Mouse (Mus musculus) kidney, postnatal 36 days (tissue): ENCODE data around the gene Clock.

Source experiments
- DNase-seq, 2 experiments: peaks; one replicate each; pipeline ENCODE4 v3.0.0; 2021 to 2022; ENCODE audit warnings: mixed read lengths in 2 of 2

Clock gene

DNA sequence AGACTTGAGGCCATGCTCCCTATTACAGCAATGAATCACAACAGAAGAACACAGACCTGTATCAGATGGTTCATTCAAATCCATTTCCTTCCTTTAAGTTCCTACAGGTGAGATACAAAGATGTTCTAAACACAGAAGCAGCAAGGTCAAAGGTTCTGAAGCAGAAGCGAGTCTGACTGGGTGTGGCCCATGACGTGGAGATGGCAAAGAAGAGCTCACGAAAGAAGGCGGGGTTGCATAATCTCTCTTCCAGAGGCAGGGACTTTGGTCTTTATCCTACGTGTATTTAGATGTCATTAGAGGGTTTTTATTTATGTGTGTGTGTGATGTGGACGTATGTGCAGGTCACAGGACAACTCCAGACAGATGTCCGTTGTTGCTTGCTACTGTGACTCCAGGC, 126.9 kb downstream of the Clock start:
- no peak for DNase-seq

- no peak for DNase-seq
These were observed 127.8 kb downstream of the Clock start for GRCm38 (mm10) chr5:76176841-76177240.

GRCm38 (mm10) chr5:76176411-76176810, 128.2 kb downstream of the Clock start:
- DNase-seq, result peak in 1 of 2 experiments; percentile 23

DNA sequence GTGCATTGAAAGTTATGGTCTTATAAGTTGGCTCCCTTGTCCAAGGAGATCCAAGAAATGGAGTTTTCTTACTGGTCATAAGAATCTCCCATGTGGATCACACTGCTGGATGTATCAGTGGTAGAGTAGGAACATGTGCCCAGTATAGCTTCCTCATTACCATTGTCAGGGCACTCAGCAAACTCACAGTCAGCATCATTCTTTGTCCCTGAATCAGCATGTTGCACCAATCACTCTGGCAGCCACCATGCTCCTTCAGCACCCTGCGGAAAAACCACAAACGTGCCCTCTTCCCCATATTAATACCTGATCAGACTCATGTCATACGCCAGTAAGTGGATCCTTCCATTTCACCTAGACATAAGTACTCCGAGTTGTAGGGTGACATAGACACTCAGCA, 129.5 kb downstream of the Clock start:
- DNase-seq, result no peak

DNA sequence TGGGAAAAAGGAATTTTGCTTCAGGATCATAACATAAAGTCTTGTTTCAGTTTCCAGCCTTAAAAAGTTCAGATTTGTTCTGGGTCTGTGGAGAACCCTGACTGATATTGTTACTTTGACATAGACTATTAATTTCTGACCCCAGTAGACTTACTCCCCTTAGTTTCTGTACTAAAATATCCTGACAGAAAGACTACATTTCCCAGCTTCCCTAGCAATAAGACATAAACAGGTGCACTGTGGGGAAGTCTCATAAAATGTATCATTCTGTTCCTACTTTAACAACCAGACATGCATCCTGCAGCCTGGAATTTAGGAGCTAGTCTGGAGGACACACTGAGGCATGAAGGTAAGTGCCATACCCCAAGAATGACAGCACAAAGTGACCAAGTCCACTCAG, 133.6 kb downstream of the Clock start:
- DNase-seq, result no peak

GRCm38 (mm10) chr5:76170522-76170921, 134.1 kb downstream of the Clock start:
- no peak for DNase-seq

- no peak for DNase-seq
These were observed 139.8 kb downstream of the Clock start for GRCm38 (mm10) chr5:76164827-76165226.

DNA sequence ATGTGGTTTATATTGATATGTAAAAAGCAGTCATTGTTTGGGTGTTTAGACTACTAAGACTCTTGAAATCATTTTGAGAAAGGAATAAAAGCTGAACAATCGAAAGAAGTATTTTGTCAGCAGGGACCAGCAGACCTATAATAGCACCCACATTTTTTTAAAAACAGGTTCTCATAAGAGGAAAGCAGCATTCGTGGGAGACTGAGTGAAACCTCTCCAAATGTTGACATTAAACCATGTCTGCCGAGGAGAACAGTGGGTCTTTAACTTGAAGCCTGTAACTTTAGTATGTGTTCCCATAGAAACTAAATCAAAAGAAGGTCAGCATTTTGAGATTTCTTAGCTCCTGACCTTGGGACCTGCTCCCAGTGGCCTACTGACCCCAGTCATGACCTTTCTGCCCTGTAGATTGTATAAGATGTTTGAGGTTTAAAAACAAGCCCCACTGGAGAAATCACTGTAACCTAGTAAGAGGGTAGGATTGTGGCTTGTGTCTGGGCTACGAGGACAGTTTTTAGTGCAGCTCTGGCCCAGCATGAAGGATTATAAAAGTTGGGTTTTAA, 140.7 kb downstream of the Clock start:
- no peak for DNase-seq

DNA sequence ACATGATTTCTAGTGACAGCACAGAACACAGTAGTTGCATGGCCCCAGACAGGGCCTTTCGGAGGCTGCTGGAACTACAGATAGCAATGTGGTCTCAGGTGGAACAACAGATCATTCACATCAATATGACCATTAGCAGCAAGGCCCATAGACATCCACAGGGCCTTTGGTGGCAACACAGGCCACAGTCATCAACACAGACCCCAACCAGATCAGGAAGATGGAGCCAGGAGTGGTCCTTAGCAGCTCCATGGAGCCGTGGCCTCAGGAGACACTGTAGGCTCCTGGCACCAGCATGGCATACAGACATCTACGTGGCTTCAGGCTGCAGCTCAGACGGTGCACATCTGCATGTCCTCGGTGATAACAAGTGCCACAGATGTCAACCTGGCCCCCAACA, 141.7 kb downstream of the Clock start:
- DNase-seq, result no peak

DNA sequence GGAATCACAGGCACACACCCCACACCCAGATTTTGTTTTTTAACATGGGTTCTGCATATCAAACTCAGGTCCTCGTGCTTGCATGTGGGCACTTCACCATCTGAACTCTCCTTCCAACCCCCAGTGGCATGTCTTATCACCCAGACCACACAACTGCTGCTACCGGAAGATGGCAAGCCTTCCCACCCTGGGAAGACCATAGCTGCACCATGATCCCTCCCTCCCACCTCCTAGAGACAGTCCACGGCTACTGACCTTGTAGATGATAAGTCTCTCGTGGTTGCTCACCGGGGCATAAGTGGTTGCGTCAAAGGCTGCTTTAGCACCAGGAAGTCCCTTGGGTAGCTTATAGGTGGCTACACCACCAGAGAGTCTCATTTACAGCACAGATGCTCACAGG, 143.1 kb downstream of the Clock start:
- DNase-seq, result no peak

DNA sequence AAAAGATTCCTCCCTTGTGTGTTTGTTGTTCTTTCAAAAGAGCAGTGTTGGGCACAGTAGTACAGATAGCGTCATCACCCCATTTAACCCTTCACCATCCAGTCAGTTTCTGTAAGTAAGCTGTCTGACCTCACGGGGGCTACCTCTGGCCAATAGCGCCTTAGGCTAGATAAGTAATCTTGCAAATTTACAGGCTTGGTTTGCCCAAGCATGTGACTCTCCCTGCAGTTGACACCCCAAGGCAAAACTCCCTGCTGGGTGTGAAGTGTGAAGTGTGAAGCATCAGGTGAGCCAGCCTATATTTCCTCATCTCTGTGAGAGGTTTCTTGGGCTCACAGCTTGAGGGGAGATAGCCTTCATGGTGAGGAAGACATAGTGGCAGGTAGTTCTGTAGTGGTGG, 144.5 kb downstream of the Clock start:
- DNase-seq, result no peak
